Mouse (Mus musculus) cortical plate, adult 2 months (tissue): ENCODE results near the gene Galnt6.

ENCODE experiments used
- CTCF ChIP-seq: fragments of 200-500 bp; IDR thresholded peaks from 2 replicates; pipeline ENCODE4 v1.5.1; 2011; ENCODE audit warnings: mild to moderate bottlenecking, control low read depth, low read length; ENCODE audit not compliant: insufficient read depth; ENCODE audit errors: extremely low read depth
- POLR2A ChIP-seq: fragments of 200-500 bp; IDR thresholded peaks from 2 replicates; pipeline ENCODE4 v1.6.1; 2011; ENCODE audit warnings: mild to moderate bottlenecking, low read length, control low read depth; ENCODE audit not compliant: insufficient read depth; ENCODE audit errors: extremely low read depth

GRCm38 (mm10) chr15:100685849-100686248 lies 43.3 kb downstream of the Galnt6 start:
- TF ChIP-seq CTCF (no peak), POLR2A (no peak)
